Mouse (Mus musculus) myocyte (in vitro differentiated cells): ENCODE measurements around the gene Olfr1412. TPM values are rescaled to one million over a fixed set of nuclear protein-coding genes. Genes with fewer than 3 reads are reported as not detected.

ENCODE experiments used
- H3K27me3 ChIP-seq: one replicate; pipeline ENCODE4 v1.6.1; 2011; ENCODE audit not compliant: control insufficient read depth, insufficient read depth, insufficient read length
- H3K36me3 ChIP-seq: one replicate; pipeline ENCODE4 v1.6.1; 2011; ENCODE audit not compliant: control insufficient read depth, insufficient read depth
- H3K4me2 ChIP-seq: one replicate; pipeline ENCODE4 v1.6.1; 2011; ENCODE audit warnings: low read depth, control low read depth
- H3K4me3 ChIP-seq: one replicate; pipeline ENCODE4 v1.5.1; 2011; ENCODE audit warnings: mild to moderate bottlenecking, control low read depth, moderate library complexity
- H3K79me2 ChIP-seq: one replicate; pipeline ENCODE4 v1.6.1; 2011; ENCODE audit not compliant: control insufficient read depth, insufficient read depth
- H3ac ChIP-seq: one replicate; pipeline ENCODE4 v1.6.1; 2011; ENCODE audit not compliant: control insufficient read depth, insufficient read length
- CEBPB ChIP-seq: IDR thresholded peaks from 2 replicates; pipeline ENCODE4 v1.6.1; 2011; ENCODE audit warnings: mild to moderate bottlenecking, moderate library complexity; ENCODE audit not compliant: poor library complexity, insufficient read depth, severe bottlenecking
- E2F4 ChIP-seq: IDR thresholded peaks from one replicate; pipeline ENCODE4 v1.6.1; 2011; ENCODE audit warnings: mild to moderate bottlenecking, control low read depth, moderate library complexity; ENCODE audit not compliant: insufficient read depth
- MAX ChIP-seq: IDR thresholded peaks from one replicate; pipeline ENCODE4 v1.6.1; 2011; ENCODE audit warnings: low read depth, mild to moderate bottlenecking, control low read depth
- MYOD1 ChIP-seq, 3 experiments: IDR thresholded peaks; one replicate each; pipeline ENCODE4 v1.6.1; 2011; ENCODE audit warnings: control low read depth in 2 of 3, low read depth in 2 of 3, mild to moderate bottlenecking in 2 of 3, moderate library complexity in 1 of 3; ENCODE audit not compliant: insufficient read length in 2 of 3, control insufficient read depth in 1 of 3
- MYOG ChIP-seq, 3 experiments: IDR thresholded peaks; one replicate each; pipeline ENCODE4 v1.6.1; 2011; ENCODE audit warnings: control low read depth in 2 of 3, low read depth in 2 of 3, mild to moderate bottlenecking in 2 of 3; ENCODE audit not compliant: insufficient read length in 2 of 3, control insufficient read depth in 1 of 3, insufficient read depth in 1 of 3
- POLR2A ChIP-seq: IDR thresholded peaks from one replicate; pipeline ENCODE4 v1.6.1; 2011; ENCODE audit warnings: low read depth, mild to moderate bottlenecking, control low read depth, moderate library complexity; ENCODE audit not compliant: insufficient read length
- POLR2AphosphoS2 ChIP-seq: IDR thresholded peaks from one replicate; pipeline ENCODE4 v1.6.1; 2011; ENCODE audit warnings: low read depth, control low read depth; ENCODE audit not compliant: insufficient read length
- REST ChIP-seq: IDR thresholded peaks from one replicate; pipeline ENCODE4 v1.6.1; 2011; ENCODE audit warnings: mild to moderate bottlenecking, control low read depth, moderate library complexity; ENCODE audit not compliant: insufficient read depth, insufficient read length
- SRF ChIP-seq: IDR thresholded peaks from one replicate; pipeline ENCODE4 v1.6.1; 2011; ENCODE audit warnings: low read depth; ENCODE audit not compliant: control insufficient read depth, insufficient read length
- TCF12 ChIP-seq: IDR thresholded peaks from one replicate; pipeline ENCODE4 v1.6.1; 2011; ENCODE audit warnings: mild to moderate bottlenecking, control low read depth; ENCODE audit not compliant: poor library complexity, insufficient read depth, severe bottlenecking
- TCF3 ChIP-seq: IDR thresholded peaks from one replicate; pipeline ENCODE4 v1.6.1; 2011; ENCODE audit warnings: low read depth, control low read depth; ENCODE audit not compliant: insufficient read length
- USF1 ChIP-seq: IDR thresholded peaks from one replicate; pipeline ENCODE4 v1.6.1; 2011; ENCODE audit warnings: low read depth, mild to moderate bottlenecking, control low read depth, moderate library complexity
- polyA plus RNA-seq: library from polyadenylated mRNA; unstranded; fragments of >200 nt; fragmentation: generic; extraction: Trizol; gene quantifications from one replicate; pipeline ENCODE4 v1.2.1, GENCODE M21; 2012; ENCODE audit warnings: missing spikeins

Olfr1412 gene
- polyA plus RNA-seq, result not detected

GRCm38 (mm10) chr1:92585479-92585878 is at the start of gene Olfr1412:
Gene Olfr1412, plus strand, starts transcription at chr1:92585779.
- no peak within 1 kb of the TSS for H3K4me2 ChIP-seq
- H3K79me2 ChIP-seq, result no peaks in the 10 kb centered on the region
- H3K27me3 ChIP-seq, result peaks cover 23% of the 10 kb centered on the region
- H3ac ChIP-seq, result no peak within 1 kb of the TSS
- no peak within 1 kb of the TSS for H3K4me3 ChIP-seq
- no peaks in the 10 kb centered on the region for H3K36me3 ChIP-seq
- TF ChIP-seq MYOG (IDR thresholded peaks at IDR 0.05; ENCODE audit: control insufficient read depth in 1 of 3, insufficient read depth in 1 of 3, insufficient read length in 2 of 3, low read depth in 2 of 3) (no peak), CEBPB (no peak), MYOD1 (IDR thresholded peaks at IDR 0.05; ENCODE audit: control insufficient read depth in 1 of 3, insufficient read length in 2 of 3, low read depth in 2 of 3) (no peak), SRF (no peak), TCF12 (no peak), POLR2AphosphoS2 (no peak), REST (no peak), TCF3 (no peak)

- TF ChIP-seq TCF3 (no peak), MYOD1 (IDR thresholded peaks at IDR 0.05; ENCODE audit: control insufficient read depth in 1 of 3, insufficient read length in 2 of 3, low read depth in 2 of 3) (no peak), E2F4 (no peak), POLR2AphosphoS2 (no peak), CEBPB (no peak)
- Histone ChIP-seq H3K4me3 (no peak overlapping the region), H3K27me3 (no peaks in the 10 kb centered on the region), H3ac (no peak overlapping the region), H3K4me2 (no peak overlapping the region), H3K79me2 (no peaks in the 10 kb centered on the region), H3K36me3 (no peaks in the 10 kb centered on the region)
Measured at GRCm38 (mm10) chr1:92536972-92537371, 48.6 kb upstream of the Olfr1412 start.

DNA sequence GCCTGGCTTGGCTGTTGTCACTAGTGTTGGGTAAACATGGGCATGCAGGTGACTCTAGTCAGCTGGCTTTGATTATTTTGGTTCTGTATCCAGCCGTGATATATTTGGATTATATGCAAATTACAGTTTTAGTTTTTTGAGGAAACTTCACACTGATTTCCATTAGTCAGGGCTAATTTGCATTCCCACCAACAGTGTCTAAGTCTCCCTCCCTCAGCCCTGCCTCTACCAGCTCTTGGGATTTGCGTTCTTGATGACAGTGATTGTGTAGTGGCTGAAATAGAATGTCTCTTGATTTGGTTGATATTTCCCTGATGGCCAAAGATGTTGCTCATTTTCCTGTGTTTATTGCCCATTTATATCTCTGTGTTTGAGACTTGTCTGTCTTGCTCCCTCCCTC is 46.5 kb upstream of the Olfr1412 start:
- no peak overlapping the region for H3K4me3 ChIP-seq
- no peak overlapping the region for H3K4me2 ChIP-seq
- no peak for TF ChIP-seq CEBPB
- no peak for TF ChIP-seq E2F4
- no peak for TF ChIP-seq POLR2AphosphoS2
- no peak for TF ChIP-seq TCF3
- TF ChIP-seq MAX, result no peak
- TF ChIP-seq MYOG (IDR thresholded peaks at IDR 0.05; ENCODE audit: control insufficient read depth in 1 of 3, insufficient read depth in 1 of 3, insufficient read length in 2 of 3, low read depth in 2 of 3), result no peak
- no peak for TF ChIP-seq SRF
- no peak for TF ChIP-seq USF1
- no peak for TF ChIP-seq TCF12
- TF ChIP-seq REST, result no peak
- TF ChIP-seq MYOD1 (IDR thresholded peaks at IDR 0.05; ENCODE audit: control insufficient read depth in 1 of 3, insufficient read length in 2 of 3, low read depth in 2 of 3), result no peak
- TF ChIP-seq POLR2A, result no peak
- no peaks in the 10 kb centered on the region for H3K79me2 ChIP-seq
- H3ac ChIP-seq, result no peak overlapping the region
- H3K27me3 ChIP-seq, result no peaks in the 10 kb centered on the region
- H3K36me3 ChIP-seq, result no peaks in the 10 kb centered on the region

- Histone ChIP-seq H3ac (no peak overlapping the region), H3K36me3 (no peaks in the 10 kb centered on the region), H3K79me2 (no peaks in the 10 kb centered on the region), H3K4me3 (no peak overlapping the region), H3K4me2 (no peak overlapping the region), H3K27me3 (peaks cover 4% of the 10 kb centered on the region)
- no peak for TF ChIP-seq MYOD1 (IDR thresholded peaks at IDR 0.05; ENCODE audit: control insufficient read depth in 1 of 3, insufficient read length in 2 of 3, low read depth in 2 of 3)
- no peak for TF ChIP-seq POLR2A
- TF ChIP-seq REST, result no peak
- TF ChIP-seq E2F4, result no peak
- no peak for TF ChIP-seq TCF3
- no peak for TF ChIP-seq SRF
Measured at GRCm38 (mm10) chr1:92545929-92546328, 39.6 kb upstream of the Olfr1412 start.

DNA sequence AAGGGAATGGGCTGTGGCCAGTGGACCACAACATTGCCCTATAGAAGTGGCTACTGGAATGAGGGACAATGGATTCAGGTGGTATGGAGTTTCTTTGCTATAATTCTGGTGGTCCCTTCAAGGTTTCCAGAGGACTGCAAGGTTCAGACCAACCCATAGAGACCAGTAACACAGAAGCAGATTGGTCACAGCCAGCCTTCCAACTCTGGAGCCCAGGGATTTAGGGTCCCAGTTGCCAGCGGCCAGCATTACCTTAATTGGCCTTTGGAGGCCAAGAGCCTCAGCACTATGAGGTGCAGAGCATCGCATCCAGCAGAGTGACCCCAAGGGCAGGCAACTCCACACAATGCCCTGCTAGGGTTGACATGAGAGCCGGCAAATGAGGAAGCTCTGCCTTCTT is 14.6 kb upstream of the Olfr1412 start, which contains the start of gene Olfr1413:
Gene Olfr1413 (plus strand): TSS at position 301 of the 400 bp plus-strand sequence.
- no peak within 1 kb of the TSS for H3ac ChIP-seq
- H3K4me3 ChIP-seq, result no peak within 1 kb of the TSS
- H3K27me3 ChIP-seq, result peaks cover 12% of the 10 kb centered on the region
- H3K4me2 ChIP-seq, result no peak within 1 kb of the TSS
- no peaks in the 10 kb centered on the region for H3K36me3 ChIP-seq
- H3K79me2 ChIP-seq, result no peaks in the 10 kb centered on the region
- TF ChIP-seq TCF12 (no peak), POLR2AphosphoS2 (no peak), REST (no peak), MAX (no peak), SRF (no peak), E2F4 (no peak), MYOD1 (IDR thresholded peaks at IDR 0.05; ENCODE audit: control insufficient read depth in 1 of 3, insufficient read length in 2 of 3, low read depth in 2 of 3) (no peak), CEBPB (no peak), MYOG (IDR thresholded peaks at IDR 0.05; ENCODE audit: control insufficient read depth in 1 of 3, insufficient read depth in 1 of 3, insufficient read length in 2 of 3, low read depth in 2 of 3) (no peak), POLR2A (no peak), TCF3 (no peak), USF1 (no peak)
